Comparison of ENCODE assay signal across 8 mouse cellular contexts in the genomic region with DNA sequence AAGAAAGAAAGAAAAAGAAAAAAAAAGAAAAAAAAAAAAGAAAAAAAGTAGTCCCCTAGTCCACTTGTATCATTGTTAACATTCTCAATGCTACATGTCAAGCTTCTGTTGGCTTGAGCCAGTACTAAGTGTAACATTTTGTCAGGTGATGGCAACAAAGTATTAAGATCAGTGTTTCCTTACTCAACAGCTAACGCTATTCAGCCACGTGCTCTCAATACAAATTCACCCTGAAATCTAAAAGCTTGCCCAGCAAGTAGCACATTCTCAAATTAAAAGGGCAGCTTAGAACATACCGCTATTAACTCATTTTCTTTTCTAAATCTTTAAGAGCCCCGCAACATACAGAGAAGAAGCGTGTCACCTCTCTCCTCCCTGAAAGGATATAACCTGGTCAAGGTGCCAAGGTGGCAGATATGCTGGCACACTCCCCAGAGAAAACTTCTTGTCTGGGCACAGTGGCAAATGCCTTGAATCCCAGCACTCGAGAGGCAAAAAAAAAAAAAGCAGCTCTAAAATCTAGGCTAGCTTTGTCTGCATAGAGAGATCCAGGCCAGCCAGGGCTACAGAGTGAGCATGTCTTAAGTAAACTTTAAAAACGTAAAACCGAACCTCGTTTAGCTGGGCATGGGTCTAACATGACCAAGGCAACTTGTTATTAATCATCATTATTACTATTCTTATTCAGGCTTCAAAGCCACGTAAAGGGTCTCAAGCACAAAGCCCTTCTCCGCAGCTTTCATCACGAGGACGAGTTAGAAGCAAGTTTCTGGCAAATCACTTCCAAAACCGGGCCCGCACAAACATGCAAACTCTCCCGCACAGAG. TPM values are rescaled to one million over a fixed set of nuclear protein-coding genes. Genes with fewer than 3 reads are reported as not detected.
DNase-seq lines count a peak whose midpoint lies in the region; ATAC-seq lines count a peak whose summit lies in the region.

No protein-coding gene starts in this region.

- peak; percentile 6 for DNase-seq in layer of hippocampus, adult 18-20 months (ENCODE audit: low spot score in 2 of 2)
- no peak for DNase-seq in layer of hippocampus, adult 11-12 months (ENCODE audit: low spot score)
- peak; percentile 43 for DNase-seq in cerebellum, adult 11 months
- DNase-seq in liver, embryonic 11.5 days (ENCODE audit: low spot score): no peak
- peak; percentile 31 for DNase-seq in naive thymus-derived CD4-positive, alpha-beta T cell, adult 2 months (ENCODE audit: low read depth)
- DNase-seq in ovary, postnatal 36 days (ENCODE audit: low spot score): no peak

- peak overlapping the region; percentile 87 for H3K9ac ChIP-seq in forebrain, embryonic 12.5 days
- peak overlapping the region; percentile 81 for H3K9ac ChIP-seq in hindbrain, embryonic 12.5 days
- peak overlapping the region; percentile 87 for H3K9ac ChIP-seq in liver, embryonic 11.5 days (ENCODE audit: low read depth, low read length)

- H3K9me3 ChIP-seq in forebrain, embryonic 12.5 days: no peaks in the 10 kb centered on the region
- no peaks in the 10 kb centered on the region for H3K9me3 ChIP-seq in hindbrain, embryonic 12.5 days (replicated peaks)
- no peaks in the 10 kb centered on the region for H3K9me3 ChIP-seq in liver, embryonic 11.5 days (ENCODE audit: control insufficient read depth, low read length)

- peaks cover 7% of the 10 kb centered on the region; the same call in 1 of the 2 replicates for H3K36me3 ChIP-seq in forebrain, embryonic 12.5 days (replicated peaks)
- H3K36me3 ChIP-seq in hindbrain, embryonic 12.5 days: peaks cover 5% of the 10 kb centered on the region; the same call in 1 of the 2 replicates
- peaks cover 7% of the 10 kb centered on the region; the same call in 1 of the 2 replicates for H3K36me3 ChIP-seq in liver, embryonic 11.5 days (ENCODE audit: control insufficient read depth, insufficient read depth, low read length)

- peak overlapping the region; percentile 69 for H3K4me2 ChIP-seq in forebrain, embryonic 12.5 days
- H3K4me2 ChIP-seq in hindbrain, embryonic 12.5 days (replicated peaks): peak overlapping the region; percentile 68
- peak overlapping the region; percentile 86 for H3K4me2 ChIP-seq in liver, embryonic 11.5 days

- peaks cover 12% of the 10 kb centered on the region for H3K4me1 ChIP-seq in forebrain, embryonic 12.5 days
- peaks cover 13% of the 10 kb centered on the region for H3K4me1 ChIP-seq in hindbrain, embryonic 12.5 days
- H3K4me1 ChIP-seq in liver, embryonic 11.5 days (replicated peaks; ENCODE audit: control insufficient read depth, insufficient read depth, low read length): peaks cover 4% of the 10 kb centered on the region

- peak overlapping the region; percentile 98 for H3K27ac ChIP-seq in forebrain, embryonic 12.5 days
- H3K27ac ChIP-seq in hindbrain, embryonic 12.5 days: peak overlapping the region; percentile 96
- H3K27ac ChIP-seq in liver, embryonic 11.5 days (ENCODE audit: low read depth, low read length): peak overlapping the region; percentile 96

- H3K27me3 ChIP-seq in forebrain, embryonic 12.5 days: no peaks in the 10 kb centered on the region
- no peaks in the 10 kb centered on the region for H3K27me3 ChIP-seq in hindbrain, embryonic 12.5 days
- H3K27me3 ChIP-seq in liver, embryonic 11.5 days (replicated peaks; ENCODE audit: control insufficient read depth, insufficient read depth, low read length): no peaks in the 10 kb centered on the region

- ATAC-seq in forebrain, embryonic 12.5 days (ENCODE audit: low FRiP score): peak; percentile 10; the same call in 1 of the 2 replicates
- ATAC-seq in hindbrain, embryonic 12.5 days (ENCODE audit: low FRiP score): no peak; the same call in 1 of the 2 replicates
- ATAC-seq in liver, embryonic 11.5 days (replicated peaks; ENCODE audit: low FRiP score): no peak

- WGBS in forebrain, embryonic 12.5 days: 2% methylated on average over 16 of the region's 16 CpGs
- 3% methylated on average over 16 of the region's 16 CpGs for WGBS in hindbrain, embryonic 12.5 days
- WGBS in liver, embryonic 11.5 days: 2% methylated on average over 16 of the region's 16 CpGs

- peak overlapping the region; percentile 80 for H3K4me3 ChIP-seq in forebrain, embryonic 12.5 days (replicated peaks)
- H3K4me3 ChIP-seq in hindbrain, embryonic 12.5 days: peak overlapping the region; percentile 68
- H3K4me3 ChIP-seq in liver, embryonic 11.5 days (ENCODE audit: low read depth, low read length): peak overlapping the region; percentile 85

RNA-seq across cellular contexts. Expression of a gene that starts 0.9 kb away (rescaled TPM):
- total RNA-seq in layer of hippocampus, adult 18-20 months (2021): 10 to 100 TPM; 12.4 to 13.8 TPM
- polyA plus RNA-seq in forebrain, embryonic 12.5 days (2016; fragmentation: Nextera tagmentation; extraction: Ambion mirVana): 44.0 and 44.3 TPM in 2 replicates
- polyA plus RNA-seq in hindbrain, embryonic 12.5 days (2016; fragmentation: Nextera tagmentation; extraction: Ambion mirVana): 33.9 and 39.4 TPM in 2 replicates
- polyA plus RNA-seq in liver, embryonic 11.5 days (2014; fragmentation: Nextera tagmentation; extraction: Ambion mirVana): 59.8 and 61.6 TPM in 2 replicates

RNA-seq across cellular contexts. Expression of a gene that starts 7.9 kb away (rescaled TPM):
- 1 to 10 TPM; 5.5 to 6.8 TPM for total RNA-seq in layer of hippocampus, adult 18-20 months (2021)
- 8.5 and 11.1 TPM in 2 replicates for polyA plus RNA-seq in forebrain, embryonic 12.5 days (2016; fragmentation: Nextera tagmentation; extraction: Ambion mirVana)
- 9.8 and 11.1 TPM in 2 replicates for polyA plus RNA-seq in hindbrain, embryonic 12.5 days (2016; fragmentation: Nextera tagmentation; extraction: Ambion mirVana)
- polyA plus RNA-seq in liver, embryonic 11.5 days (2014; fragmentation: Nextera tagmentation; extraction: Ambion mirVana): 9.1 and 12.2 TPM in 2 replicates

RNA-seq across cellular contexts. Expression of a gene that starts 36.7 kb away (rescaled TPM):
- total RNA-seq in layer of hippocampus, adult 18-20 months (2021): 10 to 100 TPM; 42.9 to 48.0 TPM
- polyA plus RNA-seq in forebrain, embryonic 12.5 days (2016; fragmentation: Nextera tagmentation; extraction: Ambion mirVana): 22.4 and 23.4 TPM in 2 replicates
- polyA plus RNA-seq in hindbrain, embryonic 12.5 days (2016; fragmentation: Nextera tagmentation; extraction: Ambion mirVana): 22.6 and 23.1 TPM in 2 replicates
- polyA plus RNA-seq in liver, embryonic 11.5 days (2014; fragmentation: Nextera tagmentation; extraction: Ambion mirVana): 8.1 and 9.0 TPM in 2 replicates

Comparison
In these comparisons a context has a peak if more than half of its experiments do, and no peak if none do; other contexts are left out.
1. DNase-seq: peak in layer of hippocampus, adult 18-20 months (2 of 2), cerebellum, adult 11 months (single experiment) and naive thymus-derived CD4-positive, alpha-beta T cell, adult 2 months (single experiment); none in layer of hippocampus, adult 11-12 months (single experiment), liver, embryonic 11.5 days (single experiment) and ovary, postnatal 36 days (single experiment).
2. Peak in every context shown above with its lines, with median percentiles within 50 percentile points of each other: H3K27ac ChIP-seq, H3K4me2 ChIP-seq, H3K4me3 ChIP-seq and H3K9ac ChIP-seq.